Mouse (Mus musculus): ENCODE results near the gene Pttg1ip. TPM values are rescaled to one million over a fixed set of nuclear protein-coding genes. Genes with fewer than 3 reads are reported as not detected.

Pttg1ip gene
- polyA plus RNA-seq, 1 experiment = 96.1 TPM

DNA sequence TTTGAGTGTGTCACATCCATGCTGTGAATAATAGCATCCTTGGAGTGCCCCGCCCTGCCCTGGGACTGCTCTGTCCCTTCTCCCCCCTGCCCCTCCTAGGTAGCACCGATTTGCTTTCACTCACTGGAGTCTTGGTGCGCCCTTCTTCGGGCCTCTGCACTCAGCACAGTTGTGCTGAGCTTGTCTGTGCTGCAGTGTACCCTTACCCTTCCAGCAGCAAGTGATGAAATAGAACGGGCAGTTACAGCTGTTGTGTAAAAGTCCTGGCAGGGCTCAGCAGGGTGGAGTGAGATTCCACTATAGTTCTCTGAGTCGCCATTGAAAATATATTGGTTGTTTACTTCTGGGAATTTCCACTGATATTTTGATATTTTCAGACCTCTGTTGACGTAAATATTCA, 44.5 kb downstream of the Pttg1ip start:
- Histone ChIP-seq H3K79me3 (ENCODE audit: low read depth) (peaks cover 70% of the 10 kb centered on the region), H3K36me3 (ENCODE audit: control insufficient read depth, insufficient read depth) (peaks cover 19% of the 10 kb centered on the region), H3K4me3 (ENCODE audit: insufficient read depth, poor library complexity, severe bottlenecking) (no peak overlapping the region), H3K79me2 (ENCODE audit: control insufficient read depth, insufficient read depth) (peaks cover 89% of the 10 kb centered on the region), H3K27me3 (ENCODE audit: control insufficient read depth, insufficient read depth, insufficient read length) (no peaks in the 10 kb centered on the region), H3ac (ENCODE audit: control insufficient read depth, insufficient read length, low read depth) (no peak overlapping the region)
- TF ChIP-seq CTCF (IDR thresholded peaks at IDR 0.05; ENCODE audit: control insufficient read depth, insufficient read depth, insufficient read length) (no peak), FOSL1 (IDR thresholded peaks at IDR 0.05; ENCODE audit: insufficient read depth, low read length, poor library complexity, severe bottlenecking) (no peak), MYOG (IDR thresholded peaks at IDR 0.05; ENCODE audit: control insufficient read depth, extremely low read depth, insufficient read length) (no peak), USF1 (IDR thresholded peaks at IDR 0.05; ENCODE audit: low read depth) (no peak), CEBPB (IDR thresholded peaks at IDR 0.05; ENCODE audit: low read depth) (no peak), MYOD1 (IDR thresholded peaks at IDR 0.05; ENCODE audit: control insufficient read depth, insufficient read length, low read depth) (no peak), MAX (IDR thresholded peaks at IDR 0.05) (no peak)

DNA sequence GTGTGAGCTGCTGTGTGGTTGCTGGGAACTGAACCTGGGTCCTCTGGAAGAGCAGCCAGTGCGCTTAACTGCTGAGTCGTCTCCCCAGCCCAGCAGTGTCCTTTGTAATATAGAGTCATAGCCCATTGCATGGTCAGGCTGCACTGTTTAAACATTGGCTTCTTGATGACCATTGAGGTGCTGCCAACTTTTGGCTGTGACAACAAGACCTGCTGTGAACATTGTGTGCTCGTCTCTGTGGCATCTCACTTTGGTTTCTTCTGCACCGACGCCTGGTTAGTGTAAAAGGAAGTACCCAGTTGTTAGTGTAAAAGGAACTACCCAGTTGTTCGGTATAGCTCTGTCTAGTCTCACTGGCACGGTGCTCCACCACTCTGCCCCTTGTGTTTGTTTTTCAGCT, 45.1 kb downstream of the Pttg1ip start:
- Histone ChIP-seq H3K79me2 (ENCODE audit: control insufficient read depth, insufficient read depth) (peaks cover 95% of the 10 kb centered on the region), H3K27me3 (ENCODE audit: control insufficient read depth, insufficient read depth, insufficient read length) (no peaks in the 10 kb centered on the region), H3ac (ENCODE audit: control insufficient read depth, insufficient read length, low read depth) (no peak overlapping the region), H3K79me3 (ENCODE audit: low read depth) (peaks cover 73% of the 10 kb centered on the region), H3K36me3 (ENCODE audit: control insufficient read depth, insufficient read depth) (peaks cover 19% of the 10 kb centered on the region), H3K4me3 (ENCODE audit: insufficient read depth, poor library complexity, severe bottlenecking) (no peak overlapping the region)
- no peak for TF ChIP-seq FOSL1 (IDR thresholded peaks at IDR 0.05; ENCODE audit: insufficient read depth, low read length, poor library complexity, severe bottlenecking)
- TF ChIP-seq MAX (IDR thresholded peaks at IDR 0.05) = no peak
- TF ChIP-seq MYOG (IDR thresholded peaks at IDR 0.05; ENCODE audit: control insufficient read depth, extremely low read depth, insufficient read length) = no peak
- TF ChIP-seq CEBPB (IDR thresholded peaks at IDR 0.05; ENCODE audit: low read depth) = no peak
- no peak for TF ChIP-seq MYOD1 (IDR thresholded peaks at IDR 0.05; ENCODE audit: control insufficient read depth, insufficient read length, low read depth)
- TF ChIP-seq CTCF (IDR thresholded peaks at IDR 0.05; ENCODE audit: control insufficient read depth, insufficient read depth, insufficient read length) = no peak
- TF ChIP-seq USF1 (IDR thresholded peaks at IDR 0.05; ENCODE audit: low read depth) = no peak

DNA sequence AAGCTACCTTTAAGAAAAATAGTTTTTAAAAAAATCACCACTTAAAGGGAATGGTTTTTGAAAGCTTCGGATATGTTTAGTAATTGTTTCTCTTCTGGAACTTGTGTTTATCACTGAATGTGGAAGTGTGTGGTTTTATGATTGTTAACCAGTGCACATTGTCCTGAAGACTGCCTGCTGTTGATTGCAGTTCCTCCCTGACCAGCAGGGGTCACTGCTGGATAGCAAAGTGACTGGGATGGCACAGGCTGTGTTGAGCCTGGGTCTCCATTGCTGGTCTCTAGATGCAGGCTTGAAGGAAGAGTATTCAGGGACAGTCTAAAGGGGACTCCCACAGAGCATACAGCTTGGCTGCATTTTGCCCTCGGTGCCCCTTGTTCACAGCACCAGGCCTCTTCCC, 46.0 kb downstream of the Pttg1ip start:
- no peaks in the 10 kb centered on the region for H3K27me3 ChIP-seq (ENCODE audit: control insufficient read depth, insufficient read depth, insufficient read length)
- H3ac ChIP-seq (ENCODE audit: control insufficient read depth, insufficient read length, low read depth) = no peak overlapping the region
- H3K79me2 ChIP-seq (ENCODE audit: control insufficient read depth, insufficient read depth) = peaks cover 91% of the 10 kb centered on the region
- H3K36me3 ChIP-seq (ENCODE audit: control insufficient read depth, insufficient read depth) = peaks cover 25% of the 10 kb centered on the region
- TF ChIP-seq MYOG (IDR thresholded peaks at IDR 0.05; ENCODE audit: control insufficient read depth, extremely low read depth, insufficient read length) = no peak
- TF ChIP-seq USF1 (IDR thresholded peaks at IDR 0.05; ENCODE audit: low read depth) = no peak
- peak; percentile 87 for TF ChIP-seq CTCF (IDR thresholded peaks at IDR 0.05; ENCODE audit: control insufficient read depth, insufficient read depth, insufficient read length)
- no peak for TF ChIP-seq CEBPB (IDR thresholded peaks at IDR 0.05; ENCODE audit: low read depth)
- peaks cover 72% of the 10 kb centered on the region for H3K79me3 ChIP-seq (ENCODE audit: low read depth)
- H3K4me3 ChIP-seq (ENCODE audit: insufficient read depth, poor library complexity, severe bottlenecking) = no peak overlapping the region

DNA sequence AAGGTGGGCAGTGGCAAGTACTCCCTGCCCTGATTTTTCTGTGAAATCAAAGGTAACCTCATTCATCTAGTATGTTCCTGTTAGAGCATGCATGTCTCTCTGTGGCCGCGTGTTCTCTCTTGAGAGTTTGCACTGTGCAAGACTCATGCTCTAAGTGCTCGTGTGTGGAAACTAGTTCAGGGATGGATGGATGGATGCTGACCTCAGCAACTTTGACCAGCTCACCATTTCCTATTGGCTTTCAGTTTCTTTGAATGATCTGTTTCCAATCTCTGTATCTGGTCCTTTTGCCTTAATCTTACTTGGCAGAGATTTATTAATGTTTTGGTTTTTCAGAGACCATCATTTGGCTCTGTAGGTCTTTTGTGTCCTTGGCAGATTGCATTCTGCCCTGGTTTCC, 47.6 kb downstream of the Pttg1ip start:
- TF ChIP-seq FOSL1 (IDR thresholded peaks at IDR 0.05; ENCODE audit: insufficient read depth, low read length, poor library complexity, severe bottlenecking) (no peak), CEBPB (IDR thresholded peaks at IDR 0.05; ENCODE audit: low read depth) (no peak), MYOG (IDR thresholded peaks at IDR 0.05; ENCODE audit: control insufficient read depth, extremely low read depth, insufficient read length) (no peak), MAX (IDR thresholded peaks at IDR 0.05) (no peak), CTCF (IDR thresholded peaks at IDR 0.05; ENCODE audit: control insufficient read depth, insufficient read depth, insufficient read length) (no peak)
- peaks cover 59% of the 10 kb centered on the region for H3K79me3 ChIP-seq (ENCODE audit: low read depth)
- H3K36me3 ChIP-seq (ENCODE audit: control insufficient read depth, insufficient read depth) = peaks cover 39% of the 10 kb centered on the region
- H3K4me3 ChIP-seq (ENCODE audit: insufficient read depth, poor library complexity, severe bottlenecking) = no peak overlapping the region
- no peak overlapping the region for H3ac ChIP-seq (ENCODE audit: control insufficient read depth, insufficient read length, low read depth)
- no peaks in the 10 kb centered on the region for H3K27me3 ChIP-seq (ENCODE audit: control insufficient read depth, insufficient read depth, insufficient read length)
- H3K79me2 ChIP-seq (ENCODE audit: control insufficient read depth, insufficient read depth) = peaks cover 83% of the 10 kb centered on the region

DNA sequence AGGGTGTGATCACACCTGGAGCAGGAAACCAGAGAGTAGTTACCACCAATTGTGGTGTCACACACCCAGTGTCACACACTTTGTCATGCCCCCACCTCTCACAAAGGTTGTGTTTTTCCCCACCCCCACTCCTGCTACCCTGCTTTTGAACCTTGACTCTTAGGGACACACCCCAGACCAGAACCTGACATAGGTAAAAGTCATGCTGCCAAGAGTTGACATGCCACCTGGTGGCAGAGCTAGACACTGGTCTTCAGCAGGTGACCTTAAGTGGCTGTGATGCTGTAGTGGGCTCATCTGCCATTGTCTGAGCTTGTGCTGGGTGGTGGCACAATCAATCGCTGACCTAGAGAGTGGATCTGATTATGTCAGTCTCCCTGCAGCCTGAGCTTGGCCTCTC, 48.5 kb downstream of the Pttg1ip start:
- no peak for TF ChIP-seq USF1 (IDR thresholded peaks at IDR 0.05; ENCODE audit: low read depth)
- no peak for TF ChIP-seq MAX (IDR thresholded peaks at IDR 0.05)
- TF ChIP-seq MYOD1 (IDR thresholded peaks at IDR 0.05; ENCODE audit: control insufficient read depth, insufficient read length, low read depth) = no peak
- TF ChIP-seq CEBPB (IDR thresholded peaks at IDR 0.05; ENCODE audit: low read depth) = no peak
- no peak for TF ChIP-seq MYOG (IDR thresholded peaks at IDR 0.05; ENCODE audit: control insufficient read depth, extremely low read depth, insufficient read length)
- TF ChIP-seq CTCF (IDR thresholded peaks at IDR 0.05; ENCODE audit: control insufficient read depth, insufficient read depth, insufficient read length) = no peak
- no peak for TF ChIP-seq FOSL1 (IDR thresholded peaks at IDR 0.05; ENCODE audit: insufficient read depth, low read length, poor library complexity, severe bottlenecking)
- Histone ChIP-seq H3K36me3 (ENCODE audit: control insufficient read depth, insufficient read depth) (peaks cover 46% of the 10 kb centered on the region), H3ac (ENCODE audit: control insufficient read depth, insufficient read length, low read depth) (no peak overlapping the region)

DNA sequence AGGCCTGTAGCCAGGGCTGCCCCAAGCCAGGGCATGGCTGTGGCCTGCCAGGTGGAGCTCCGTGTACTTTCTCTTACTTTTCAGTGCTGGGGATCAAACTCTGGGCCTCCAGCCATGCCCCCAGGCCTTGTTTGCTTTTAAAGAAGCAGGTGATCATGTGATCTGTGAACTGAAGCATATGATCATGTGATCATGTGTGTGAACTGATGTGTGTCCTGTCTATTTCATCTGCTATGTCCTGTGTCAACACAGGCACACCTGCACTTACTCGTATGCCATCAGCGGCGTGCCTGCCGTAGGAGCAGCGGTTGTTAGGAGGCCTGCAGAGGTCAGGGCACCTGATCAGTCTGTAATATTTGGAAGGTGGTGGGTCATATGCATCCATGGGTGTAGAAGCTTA, 52.5 kb downstream of the Pttg1ip start:
- Histone ChIP-seq H3ac (ENCODE audit: control insufficient read depth, insufficient read length, low read depth) (no peak overlapping the region), H3K79me2 (ENCODE audit: control insufficient read depth, insufficient read depth) (peaks cover 76% of the 10 kb centered on the region), H3K4me3 (ENCODE audit: insufficient read depth, poor library complexity, severe bottlenecking) (no peak overlapping the region), H3K36me3 (ENCODE audit: control insufficient read depth, insufficient read depth) (peaks cover 78% of the 10 kb centered on the region), H3K79me3 (ENCODE audit: low read depth) (peaks cover 31% of the 10 kb centered on the region), H3K27me3 (ENCODE audit: control insufficient read depth, insufficient read depth, insufficient read length) (no peaks in the 10 kb centered on the region)
- TF ChIP-seq MYOD1 (IDR thresholded peaks at IDR 0.05; ENCODE audit: control insufficient read depth, insufficient read length, low read depth) = no peak
- TF ChIP-seq CEBPB (IDR thresholded peaks at IDR 0.05; ENCODE audit: low read depth) = no peak
- no peak for TF ChIP-seq FOSL1 (IDR thresholded peaks at IDR 0.05; ENCODE audit: insufficient read depth, low read length, poor library complexity, severe bottlenecking)
- no peak for TF ChIP-seq USF1 (IDR thresholded peaks at IDR 0.05; ENCODE audit: low read depth)
- TF ChIP-seq CTCF (IDR thresholded peaks at IDR 0.05; ENCODE audit: control insufficient read depth, insufficient read depth, insufficient read length) = no peak
- TF ChIP-seq MAX (IDR thresholded peaks at IDR 0.05) = no peak
- no peak for TF ChIP-seq MYOG (IDR thresholded peaks at IDR 0.05; ENCODE audit: control insufficient read depth, extremely low read depth, insufficient read length)

More for the DNA sequence above, 48.5 kb downstream of the Pttg1ip start:
- Histone ChIP-seq H3K4me3 (ENCODE audit: insufficient read depth, poor library complexity, severe bottlenecking) (no peak overlapping the region), H3K79me2 (ENCODE audit: control insufficient read depth, insufficient read depth) (peaks cover 76% of the 10 kb centered on the region), H3K79me3 (ENCODE audit: low read depth) (peaks cover 51% of the 10 kb centered on the region), H3K27me3 (ENCODE audit: control insufficient read depth, insufficient read depth, insufficient read length) (no peaks in the 10 kb centered on the region)
